Mouse (Mus musculus): ENCODE measurements around the gene Bri3.

The Bri3 gene

DNA sequence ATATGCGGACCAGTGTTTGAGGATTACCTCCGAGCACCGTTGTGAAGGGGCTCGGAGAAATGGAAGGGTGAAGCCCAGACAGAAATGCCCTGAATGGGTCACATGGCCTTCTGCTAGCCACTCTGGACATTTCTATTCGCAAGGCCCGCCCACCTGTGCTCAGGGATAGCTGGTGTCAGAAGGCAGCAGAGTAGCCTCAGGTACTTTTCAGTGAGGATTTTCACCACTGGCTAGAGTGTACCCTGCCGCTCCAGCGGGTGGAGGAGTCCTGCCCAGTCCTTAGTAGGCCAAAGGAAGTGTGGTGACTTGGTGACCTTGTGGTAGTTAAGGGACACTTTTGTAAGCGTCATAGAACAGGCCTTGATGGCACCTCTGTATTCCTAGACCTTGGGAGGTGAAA is 17.1 kb downstream of the Bri3 start:
- DNase-seq (ENCODE audit: low read depth, low spot score) = no peak

DNA sequence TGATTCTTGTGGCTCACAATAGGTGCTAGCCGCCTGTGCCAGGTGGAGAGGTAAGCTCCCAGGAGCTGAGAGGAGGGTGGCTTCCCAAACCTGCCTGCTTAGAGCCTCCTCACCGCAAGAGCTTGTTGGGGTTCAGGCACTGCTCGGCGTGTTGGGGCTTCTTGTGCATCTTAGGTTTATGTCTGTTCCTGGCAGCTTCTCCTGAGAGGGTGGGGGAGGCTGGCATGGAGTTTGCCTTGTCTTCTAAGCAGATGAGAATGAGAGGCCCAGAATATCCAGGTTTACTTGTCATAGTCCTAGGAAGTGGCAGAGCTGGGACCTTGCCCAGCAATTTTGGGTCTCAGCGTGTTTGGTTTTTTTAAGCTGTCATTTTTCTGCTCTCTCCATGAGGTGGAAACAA is 17.6 kb downstream of the Bri3 start:
- no peak for DNase-seq (ENCODE audit: low read depth, low spot score)

DNA sequence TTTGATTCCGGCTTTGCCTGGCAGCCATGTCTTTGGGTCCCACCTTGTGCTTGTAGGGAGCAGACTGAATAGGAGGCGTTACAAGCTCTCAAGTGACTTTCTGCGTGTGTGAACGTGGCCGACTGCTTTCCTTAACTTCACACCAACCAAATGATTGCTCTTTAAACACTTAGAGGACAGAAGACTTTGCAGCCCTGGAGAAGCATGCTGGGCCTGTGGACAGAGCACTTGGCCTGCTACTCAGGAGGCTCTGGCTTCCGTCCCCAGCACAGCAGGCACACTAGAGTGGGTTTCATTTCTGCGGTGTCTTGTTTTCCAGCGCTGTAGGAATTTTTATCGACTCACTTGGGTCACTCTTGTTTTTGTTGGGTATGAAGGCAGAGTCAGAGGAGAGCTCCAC is 18.8 kb downstream of the Bri3 start:
- DNase-seq (ENCODE audit: low read depth, low spot score) = no peak

DNA sequence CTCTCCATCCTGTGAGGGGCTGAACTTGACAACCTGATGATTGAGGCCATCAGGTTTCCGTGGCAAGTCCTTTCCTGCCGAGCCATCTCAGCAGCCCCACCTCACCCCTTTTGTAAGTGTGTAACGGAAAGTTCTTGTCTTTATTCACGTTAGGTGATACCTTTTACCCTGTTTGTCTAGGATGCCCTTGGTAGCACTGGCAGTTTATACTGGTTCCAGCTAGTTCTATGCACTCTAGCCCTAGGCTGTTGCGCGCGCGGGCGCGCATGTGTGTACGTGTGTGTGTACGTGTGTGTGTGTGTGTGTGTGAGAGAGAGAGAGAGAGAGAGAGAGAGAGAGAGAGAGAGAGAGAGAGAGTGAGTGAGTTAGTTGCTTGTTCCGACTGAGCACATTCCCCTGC is 19.3 kb downstream of the Bri3 start:
- no peak for DNase-seq (ENCODE audit: low read depth, low spot score)

- DNase-seq (ENCODE audit: low read depth, low spot score) = peak; percentile 64
Observed at GRCm38 (mm10) chr5:144267535-144268241, 23.5 kb downstream of the Bri3 start.

DNA sequence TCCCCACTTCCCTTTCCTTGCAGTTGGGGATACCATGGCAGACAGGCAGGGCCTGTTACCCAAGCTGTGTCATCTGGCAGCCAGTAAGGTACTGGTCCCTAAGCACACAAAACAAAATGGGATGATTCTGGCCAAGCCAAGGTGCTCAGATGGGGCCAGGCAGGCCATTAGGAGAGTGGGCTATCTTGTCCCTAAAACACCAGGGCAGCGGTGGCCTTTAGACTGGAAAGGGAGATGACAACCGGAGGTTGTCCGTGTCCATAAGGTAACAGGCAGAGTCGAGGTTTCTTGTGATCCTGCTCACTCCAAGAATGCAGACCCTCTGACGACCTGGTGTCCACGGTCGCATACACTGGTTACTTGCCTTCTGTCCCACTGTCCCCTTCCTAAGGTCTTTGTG is 25.7 kb downstream of the Bri3 start:
- DNase-seq (ENCODE audit: low read depth, low spot score) = no peak

DNA sequence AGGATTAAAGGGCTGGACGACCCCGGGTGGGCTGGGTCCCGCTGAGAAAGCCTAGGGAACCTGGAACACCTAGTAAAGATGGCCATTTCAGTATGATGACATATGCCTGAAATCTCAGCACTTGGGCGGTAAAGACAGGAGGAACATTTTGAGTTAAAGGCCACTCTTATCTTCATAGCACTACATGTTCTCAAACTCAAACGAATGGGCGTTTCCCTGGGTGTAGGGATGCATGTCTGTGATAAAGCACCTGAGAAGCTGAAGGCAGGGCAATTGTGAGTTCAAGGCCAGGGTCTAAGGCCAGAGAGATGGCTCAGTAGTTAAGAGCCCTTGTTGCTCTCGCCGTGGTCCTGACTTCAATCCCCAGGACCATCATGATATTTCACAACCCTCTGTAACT is 26.2 kb downstream of the Bri3 start:
- DNase-seq (ENCODE audit: low read depth, low spot score) = no peak

- DNase-seq (ENCODE audit: low read depth, low spot score) = no peak
Observed at GRCm38 (mm10) chr5:144271118-144271517, 26.9 kb downstream of the Bri3 start.

DNA sequence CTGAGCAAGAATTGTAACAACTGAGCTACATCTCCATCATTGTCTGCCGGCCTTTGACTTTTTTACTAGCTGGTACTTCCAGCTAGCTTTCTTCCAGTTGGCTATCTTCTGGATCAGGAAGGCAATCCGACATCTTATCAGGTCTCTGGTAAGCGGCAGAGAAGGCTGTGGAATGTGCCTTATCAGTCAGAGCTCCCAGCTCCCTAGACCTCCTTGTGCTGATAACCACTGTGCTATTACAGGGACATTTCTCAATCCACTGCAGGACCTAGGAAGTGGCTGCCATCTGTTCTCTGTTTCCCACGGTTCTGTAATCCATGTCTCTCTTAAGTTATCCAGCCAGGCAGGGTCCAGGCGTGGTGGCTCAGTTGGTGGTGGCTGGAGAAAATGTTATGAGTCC is 27.5 kb downstream of the Bri3 start:
- no peak for DNase-seq (ENCODE audit: low read depth, low spot score)

DNA sequence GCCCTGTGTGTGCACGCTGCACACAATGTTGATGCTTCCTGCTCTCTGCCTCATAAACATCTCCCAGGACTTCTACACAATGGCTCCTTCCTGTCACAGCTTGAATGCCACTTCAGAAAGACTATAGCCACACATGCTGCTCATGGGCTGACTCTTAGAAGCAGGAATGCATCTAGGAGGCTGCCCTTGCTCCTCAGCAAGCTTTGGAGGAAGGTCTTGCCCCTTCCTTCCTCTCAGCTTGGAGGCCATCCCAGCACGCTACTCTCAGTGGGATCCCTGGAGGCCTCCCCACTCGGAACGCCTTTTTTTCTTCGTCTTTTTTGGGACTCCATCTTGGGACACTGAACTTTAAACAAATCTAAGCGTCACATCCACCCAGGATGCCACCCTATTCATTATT is 30.7 kb downstream of the Bri3 start:
- DNase-seq (ENCODE audit: low read depth, low spot score) = no peak

- peak; percentile 89 for DNase-seq (ENCODE audit: low read depth, low spot score)
Observed at GRCm38 (mm10) chr5:144276898-144277630, 32.8 kb downstream of the Bri3 start.

GRCm38 (mm10) chr5:144278374-144278960 is 34.2 kb downstream of the Bri3 start:
- no peak for DNase-seq (ENCODE audit: low read depth, low spot score)

GRCm38 (mm10) chr5:144279081-144279541 is 34.9 kb downstream of the Bri3 start:
- DNase-seq (ENCODE audit: low read depth, low spot score) = no peak

- DNase-seq (ENCODE audit: low read depth, low spot score) = no peak
Observed at GRCm38 (mm10) chr5:144279926-144280325, 35.7 kb downstream of the Bri3 start.

DNA sequence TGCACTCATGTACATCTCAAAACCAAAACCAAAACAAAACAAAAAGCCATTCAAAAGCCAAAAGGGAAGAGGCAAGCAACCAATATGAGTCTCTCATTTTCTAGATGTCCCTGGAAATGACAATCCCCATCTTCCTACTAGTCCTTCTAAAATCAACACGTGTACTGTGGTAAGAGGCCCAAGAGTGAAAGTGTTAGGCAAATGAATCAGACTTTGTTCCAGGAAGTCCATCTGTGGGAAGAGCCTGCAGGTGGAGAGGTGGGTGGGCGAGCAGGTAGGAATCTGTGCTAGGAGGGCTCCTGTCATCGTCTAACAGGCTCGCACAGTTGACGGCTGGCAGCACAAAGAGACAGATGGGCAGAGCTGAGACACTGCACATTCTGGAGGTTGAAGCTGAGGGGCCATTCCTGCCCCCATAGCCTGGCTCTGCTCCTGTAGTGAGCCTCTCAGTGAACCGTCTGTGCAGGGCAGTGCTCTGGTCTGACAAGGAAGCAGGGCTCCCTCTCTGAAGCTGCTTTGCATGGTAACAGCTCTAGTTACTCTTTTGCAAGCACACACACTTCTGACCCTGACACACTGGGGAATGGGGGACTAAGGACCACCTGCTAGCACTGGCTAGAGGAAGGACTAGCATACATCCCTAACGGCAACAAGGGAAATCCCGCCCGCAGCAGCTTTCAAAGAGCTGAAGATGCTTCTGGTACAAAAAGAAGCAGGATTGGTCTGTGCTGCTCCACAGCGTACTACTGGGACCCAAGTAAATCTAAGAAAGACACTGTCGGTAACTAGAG is 38.4 kb downstream of the Bri3 start:
- DNase-seq (ENCODE audit: low read depth, low spot score) = peak; percentile 64

DNA sequence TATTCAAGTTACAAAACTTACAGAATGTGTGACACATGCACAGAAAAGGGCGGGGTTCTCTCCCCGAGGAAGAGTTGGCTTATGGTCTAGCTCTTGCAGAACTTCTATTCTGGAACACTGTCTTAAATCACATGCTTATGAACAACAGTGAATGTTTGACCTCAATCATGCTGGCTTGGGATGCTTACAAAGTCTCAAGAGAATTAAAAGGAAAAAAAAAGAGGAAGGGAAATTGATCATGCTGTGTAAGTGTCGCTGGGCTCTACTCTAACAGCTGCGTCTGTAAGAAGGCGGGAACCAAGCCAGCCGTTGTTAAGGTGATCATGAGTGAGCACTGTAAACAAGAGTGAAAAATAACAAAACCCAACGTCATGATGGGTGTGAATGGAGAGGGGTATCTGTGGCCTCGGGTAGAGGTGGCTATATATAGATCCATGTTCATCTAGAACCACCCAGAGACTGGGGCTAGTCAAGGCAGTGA is 39.4 kb downstream of the Bri3 start:
- peak; percentile 91 for DNase-seq (ENCODE audit: low read depth, low spot score)

- DNase-seq (ENCODE audit: low read depth, low spot score) = no peak
Observed at GRCm38 (mm10) chr5:144284599-144284998, 40.4 kb downstream of the Bri3 start.

GRCm38 (mm10) chr5:144286591-144287266 is 42.5 kb downstream of the Bri3 start:
- DNase-seq (ENCODE audit: low read depth, low spot score) = peak; percentile 50

GRCm38 (mm10) chr5:144287267-144287820 is 43.1 kb downstream of the Bri3 start:
- no peak for DNase-seq (ENCODE audit: low read depth, low spot score)

- no peak for DNase-seq (ENCODE audit: low read depth, low spot score)
Observed at GRCm38 (mm10) chr5:144288391-144288790, 44.2 kb downstream of the Bri3 start.
